ENCODE assay signal across 8 mouse cellular contexts in the genomic region with DNA sequence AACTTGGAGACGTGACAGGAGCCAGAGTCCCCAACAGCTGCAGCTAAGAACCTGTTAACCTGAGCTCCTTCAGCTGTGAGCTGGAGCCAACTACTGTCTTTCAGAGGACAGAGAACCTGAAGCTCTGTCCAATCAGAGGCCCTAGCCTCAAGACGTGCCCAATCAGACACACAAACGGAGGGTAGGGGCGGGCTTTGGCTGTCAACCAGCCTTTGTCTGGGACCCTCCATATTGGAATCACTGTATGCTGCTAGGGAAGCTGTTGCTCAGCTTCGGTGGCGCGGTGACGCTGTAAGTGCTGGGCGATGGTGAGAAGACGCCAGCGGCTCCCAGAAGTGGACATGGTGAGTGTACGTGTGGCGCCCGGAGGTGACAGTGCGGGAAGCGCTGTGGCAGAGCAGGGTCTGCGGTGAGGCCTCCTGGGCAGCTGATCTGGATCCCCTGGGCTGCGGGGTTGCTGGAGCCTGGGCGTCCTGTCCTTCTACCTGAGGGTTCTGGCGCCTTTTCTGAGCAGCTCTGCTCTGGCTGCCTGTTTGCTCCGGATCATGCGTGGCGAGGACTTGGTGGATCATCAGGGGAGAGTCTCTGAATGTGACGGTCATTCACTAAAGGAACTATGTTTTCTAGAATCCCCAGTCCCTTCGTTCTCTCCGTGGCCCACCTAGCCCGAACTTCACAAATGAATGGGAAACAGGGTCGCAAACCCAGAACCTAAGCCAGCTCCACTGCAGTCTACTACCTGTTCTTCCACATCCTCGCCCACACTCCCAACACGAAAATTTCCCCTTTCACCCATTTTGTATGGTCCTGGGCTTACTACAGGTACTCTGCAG. TPM values are rescaled to one million over a fixed set of nuclear protein-coding genes. Genes with fewer than 3 reads are reported as not detected.
DNase-seq lines count a peak whose midpoint lies in the region; ATAC-seq and TF ChIP-seq lines count a peak whose summit lies in the region.

Gene A430033K04Rik, plus strand, starts transcription at position 215 of the 833 bp plus-strand sequence.

- ATAC-seq in embryonic facial prominence, embryonic 15.5 days (ENCODE audit: insufficient number of reproducible peaks, low FRiP score, low TSS enrichment, low read depth), result peak; percentile 92
- peak; percentile 92 for ATAC-seq in limb, embryonic 14.5 days (ENCODE audit: low FRiP score, low read depth)
- peak; percentile 94 for ATAC-seq in midbrain, postnatal 0 days (ENCODE audit: low FRiP score)

- no peak for TF ChIP-seq CTCF in bone marrow, adult 2 months (IDR thresholded peaks at IDR 0.05; ENCODE audit: control insufficient read depth, insufficient read depth, low read length)
- TF ChIP-seq CTCF in midbrain, postnatal 0 days (IDR thresholded peaks at IDR 0.05), result no peak

- H3K4me2 ChIP-seq in embryonic facial prominence, embryonic 15.5 days (replicated peaks), result peak within 1 kb of the TSS; percentile 59
- peak within 1 kb of the TSS; percentile 71 for H3K4me2 ChIP-seq in limb, embryonic 14.5 days (replicated peaks; ENCODE audit: low read depth, low read length, severe bottlenecking)
- H3K4me2 ChIP-seq in midbrain, postnatal 0 days (ENCODE audit: low read depth, low read length, poor library complexity, severe bottlenecking), result peak within 1 kb of the TSS; percentile 69

- no peaks in the 10 kb centered on the region; the same call in 1 of the 2 replicates for H3K4me1 ChIP-seq in bone marrow, adult 2 months (ENCODE audit: control insufficient read depth, insufficient read depth, low read length)
- H3K4me1 ChIP-seq in embryonic facial prominence, embryonic 15.5 days, result peaks cover 25% of the 10 kb centered on the region
- peaks cover 10% of the 10 kb centered on the region for H3K4me1 ChIP-seq in limb, embryonic 14.5 days (ENCODE audit: control insufficient read depth, insufficient read depth, low read length)
- H3K4me1 ChIP-seq in midbrain, postnatal 0 days (ENCODE audit: insufficient read depth, low read length), result peaks cover 9% of the 10 kb centered on the region

- under 1% methylated on average over 30 of the region's 30 CpGs for WGBS in bone marrow, adult 2 months
- 1% methylated on average over 30 of the region's 30 CpGs for WGBS in embryonic facial prominence, embryonic 15.5 days
- WGBS in limb, embryonic 14.5 days, result 1% methylated on average over 30 of the region's 30 CpGs
- 2% methylated on average over 29 of the region's 30 CpGs for WGBS in midbrain, postnatal 0 days

- peak within 1 kb of the TSS; percentile 72 for H3K4me3 ChIP-seq in bone marrow, adult 2 months (replicated peaks; ENCODE audit: control insufficient read depth, low read depth, low read length)
- H3K4me3 ChIP-seq in embryonic facial prominence, embryonic 15.5 days (replicated peaks), result peak within 1 kb of the TSS; percentile 76
- peak within 1 kb of the TSS; percentile 87 for H3K4me3 ChIP-seq in limb, embryonic 14.5 days (replicated peaks; ENCODE audit: low read length)
- peak within 1 kb of the TSS; percentile 54 for H3K4me3 ChIP-seq in midbrain, postnatal 0 days (ENCODE audit: low read depth, low read length)

- no peak for TF ChIP-seq POLR2A in bone marrow, adult 2 months (IDR thresholded peaks at IDR 0.05; ENCODE audit: borderline replicate concordance, control insufficient read depth, low read depth, low read length)
- 0 out of 2 replicates have a peak, but pooled peaks have one; percentile 79 for TF ChIP-seq POLR2A in limb, embryonic 14.5 days (IDR thresholded peaks at IDR 0.05; ENCODE audit: borderline replicate concordance, extremely low read depth, insufficient read depth, insufficient read length)

- H3K9ac ChIP-seq in embryonic facial prominence, embryonic 15.5 days, result peak within 1 kb of the TSS; percentile 80
- H3K9ac ChIP-seq in limb, embryonic 14.5 days (ENCODE audit: low read depth, low read length, severe bottlenecking), result peak within 1 kb of the TSS; percentile 86
- H3K9ac ChIP-seq in midbrain, postnatal 0 days (replicated peaks; ENCODE audit: low read length, poor library complexity, severe bottlenecking), result peak within 1 kb of the TSS; percentile 98

- peaks cover 7% of the 10 kb centered on the region for H3K36me3 ChIP-seq in embryonic facial prominence, embryonic 15.5 days
- H3K36me3 ChIP-seq in limb, embryonic 14.5 days (ENCODE audit: control insufficient read depth, insufficient read depth, low read length), result peaks cover 7% of the 10 kb centered on the region
- H3K36me3 ChIP-seq in midbrain, postnatal 0 days (ENCODE audit: insufficient read depth, low read length), result no peaks in the 10 kb centered on the region

- H3K27ac ChIP-seq in bone marrow, adult 2 months (ENCODE audit: control insufficient read depth, insufficient read depth, low read depth, low read length, poor library complexity), result peak within 1 kb of the TSS; percentile 29
- peak within 1 kb of the TSS; percentile 90 for H3K27ac ChIP-seq in embryonic facial prominence, embryonic 15.5 days (replicated peaks)
- H3K27ac ChIP-seq in limb, embryonic 14.5 days (replicated peaks; ENCODE audit: low read depth, low read length), result peak within 1 kb of the TSS; percentile 90
- peak within 1 kb of the TSS; percentile 96 for H3K27ac ChIP-seq in midbrain, postnatal 0 days (ENCODE audit: low read depth, low read length)

- peak; percentile 94 for DNase-seq in 416B (ENCODE audit: low read depth)
- peak; percentile 95 for DNase-seq in heart, adult 8-10 months (ENCODE audit: low spot score)
- peak; percentile 98 for DNase-seq in kidney, adult 9 months
- DNase-seq in limb, embryonic 14.5 days (ENCODE audit: low spot score), result peak; percentile 98
- peak; percentile 98 for DNase-seq in midbrain, postnatal 0 days (ENCODE audit: low spot score)
- peak; percentile 81 to 84 for DNase-seq in spleen, postnatal 14 days (ENCODE audit: low spot score in 2 of 2)

- H3K9me3 ChIP-seq in embryonic facial prominence, embryonic 15.5 days (replicated peaks), result peaks cover 4% of the 10 kb centered on the region; the same call in 1 of the 2 replicates
- peaks cover 6% of the 10 kb centered on the region for H3K9me3 ChIP-seq in limb, embryonic 14.5 days (ENCODE audit: control insufficient read depth, low read length)
- H3K9me3 ChIP-seq in midbrain, postnatal 0 days (ENCODE audit: low read length), result no peaks in the 10 kb centered on the region

- H3K27me3 ChIP-seq in embryonic facial prominence, embryonic 15.5 days, result no peaks in the 10 kb centered on the region
- no peaks in the 10 kb centered on the region for H3K27me3 ChIP-seq in limb, embryonic 14.5 days (ENCODE audit: control insufficient read depth, insufficient read depth, low read length)
- H3K27me3 ChIP-seq in midbrain, postnatal 0 days (ENCODE audit: insufficient read depth, low read length), result no peaks in the 10 kb centered on the region

RNA-seq across cellular contexts. Expression of gene A430033K04Rik, which starts in this region (rescaled TPM):
- polyA plus RNA-seq in bone marrow, adult 2 months (2011; ENCODE audit: insufficient read depth, insufficient read length, low replicate concordance, missing spikeins), result 2.2 and 2.6 TPM in 2 replicates
- polyA plus RNA-seq in embryonic facial prominence, embryonic 15.5 days (2015; fragmentation: Nextera tagmentation; extraction: Ambion mirVana), result 15.4 and 16.2 TPM in 2 replicates
- total RNA-seq in heart, adult 8-10 months (2022), result 1 to 10 TPM; 3.8 to 4.9 (median 4.8) TPM
- polyA plus RNA-seq in limb, embryonic 14.5 days (2012; rRNA removed), result 9.2 and 11.7 TPM in 2 replicates
- polyA plus RNA-seq in limb, embryonic 14.5 days (2014; fragmentation: Nextera tagmentation; extraction: Ambion mirVana), result 10.3 and 14.7 TPM in 2 replicates
- total RNA-seq in midbrain, postnatal 0 days (2014; rRNA removed), result 15.4 and 17.2 TPM in 2 replicates
- 12.6 and 12.9 TPM in 2 replicates for polyA plus RNA-seq in midbrain, postnatal 0 days (2015; fragmentation: Nextera tagmentation; extraction: Ambion mirVana)

Comparison
In these comparisons a context has a peak if more than half of its experiments do, and no peak if none do; other contexts are left out.
1. Peak in every context shown above with its lines: DNase-seq, ATAC-seq, H3K4me3 ChIP-seq and H3K27ac ChIP-seq.
2. H3K27ac ChIP-seq: peak in every context shown above with its lines; median percentile 96 in midbrain, postnatal 0 days; 90 in embryonic facial prominence, embryonic 15.5 days; 90 in limb, embryonic 14.5 days; 29 in bone marrow, adult 2 months.